In the genomic region with DNA sequence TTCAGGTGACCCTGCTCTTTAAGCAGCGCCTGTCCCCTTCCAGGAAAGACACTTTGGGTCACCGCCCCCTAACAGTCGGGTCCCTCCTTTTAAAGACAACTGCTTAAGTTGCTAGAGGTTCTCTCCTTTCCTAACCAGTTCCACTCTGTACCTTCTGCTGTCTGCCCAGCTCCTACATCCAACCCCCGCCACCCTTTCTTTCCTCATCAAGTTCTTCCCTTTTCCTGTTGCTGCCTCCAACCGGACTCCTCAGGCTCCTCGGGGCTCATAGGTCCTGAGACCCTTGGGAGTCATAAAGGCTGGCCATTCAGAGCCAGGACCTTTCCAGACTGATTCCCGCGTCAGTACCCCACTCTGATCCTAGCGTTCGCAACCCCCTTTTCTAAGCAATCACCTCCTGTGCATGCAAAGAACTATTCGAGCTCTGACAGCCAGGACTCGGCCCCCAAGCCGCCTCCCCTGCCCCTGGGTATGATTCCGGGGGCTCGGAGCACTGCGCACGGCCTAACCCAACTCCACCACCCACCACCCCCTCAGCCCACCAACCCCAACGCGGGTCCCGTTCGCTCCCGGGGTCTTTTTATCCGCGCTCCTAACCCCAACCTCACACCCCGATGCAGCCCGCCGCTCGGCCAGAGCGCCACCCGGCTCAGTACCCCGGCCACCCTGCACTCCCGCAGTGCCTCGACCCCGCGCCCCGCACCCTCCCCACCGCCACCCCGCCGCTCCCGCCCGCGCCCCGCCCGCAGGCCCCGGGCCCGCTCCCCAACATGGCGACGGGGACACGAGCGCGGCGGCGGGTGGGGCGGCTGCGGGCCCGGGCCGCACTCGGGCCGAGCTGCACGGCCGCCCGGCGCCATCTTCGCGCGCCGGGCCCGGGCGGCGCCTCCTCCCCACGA, we compare ENCODE assay signal across 8 mouse cellular contexts. TPM values are rescaled to one million over a fixed set of nuclear protein-coding genes. Genes with fewer than 3 reads are reported as not detected.
DNase-seq lines count a peak whose midpoint lies in the region; ATAC-seq lines count a peak whose summit lies in the region.

No protein-coding gene starts in this region.

- peaks cover 14% of the 10 kb centered on the region for H3K4me1 ChIP-seq in forebrain, embryonic 14.5 days (ENCODE audit: control insufficient read depth, insufficient read depth, low read length)

- under 1% methylated on average over 35 of the region's 71 CpGs for WGBS in forebrain, embryonic 14.5 days

- no peaks in the 10 kb centered on the region for H3K27me3 ChIP-seq in forebrain, embryonic 14.5 days (replicated peaks; ENCODE audit: control insufficient read depth, insufficient read depth, low read length)

- peak; percentile 77 for ATAC-seq in forebrain, embryonic 14.5 days

- peak; percentile 62 for DNase-seq in MN1 (ENCODE audit: low spot score)
- DNase-seq in cerebellum, adult 11 months, result peak; percentile 29
- peak; percentile 22 for DNase-seq in forebrain, embryonic 14.5 days (ENCODE audit: low spot score)
- DNase-seq in heart, postnatal 25 days (ENCODE audit: low spot score), result peak; percentile 15
- peak; percentile 58 to 71 for DNase-seq in kidney, postnatal 4 days
- DNase-seq in lung, postnatal 10 days, result peak; percentile 58
- peak; percentile 45 for DNase-seq in ovary, postnatal 36 days (ENCODE audit: low spot score)
- DNase-seq in thymus, postnatal 4 days, result peak; percentile 68

- peak overlapping the region; percentile 95 for H3K9ac ChIP-seq in forebrain, embryonic 14.5 days (ENCODE audit: low read length)

- peak overlapping the region; percentile 86 for H3K27ac ChIP-seq in forebrain, embryonic 14.5 days (ENCODE audit: low read depth, low read length)

- peak overlapping the region; percentile 66 for H3K4me2 ChIP-seq in forebrain, embryonic 14.5 days (ENCODE audit: low read length)

- no peaks in the 10 kb centered on the region for H3K9me3 ChIP-seq in forebrain, embryonic 14.5 days (replicated peaks; ENCODE audit: control insufficient read depth, low read length)

- no peaks in the 10 kb centered on the region for H3K36me3 ChIP-seq in forebrain, embryonic 14.5 days (ENCODE audit: control insufficient read depth, insufficient read depth, low read length)

- intact Hi-C loops in heart, postnatal 25 days (cut with DNase I), result no loop called here

- peak overlapping the region; percentile 85 for H3K4me3 ChIP-seq in forebrain, embryonic 14.5 days (ENCODE audit: low read depth, low read length)

RNA-seq across cellular contexts. Expression of a gene that starts 0.8 kb away (rescaled TPM):
- polyA plus RNA-seq in forebrain, embryonic 14.5 days (2014; fragmentation: Nextera tagmentation; extraction: Ambion mirVana), result 29.9 and 30.8 TPM in 2 replicates
- total RNA-seq in heart, postnatal 25 days (2021), result 10 to 100 TPM; 23.6 to 26.4 TPM

RNA-seq across cellular contexts. Expression of a gene that starts 44.8 kb away (rescaled TPM):
- 17.5 TPM in 2 replicates for polyA plus RNA-seq in forebrain, embryonic 14.5 days (2014; fragmentation: Nextera tagmentation; extraction: Ambion mirVana)
- total RNA-seq in heart, postnatal 25 days (2021), result 10 to 100 TPM; 39.9 to 40.3 TPM

RNA-seq across cellular contexts. Expression of a gene that starts 45.1 kb away (rescaled TPM):
- polyA plus RNA-seq in forebrain, embryonic 14.5 days (2014; fragmentation: Nextera tagmentation; extraction: Ambion mirVana), result 18.8 and 25.6 TPM in 2 replicates
- under 1 TPM; 0.49 to 0.73 TPM for total RNA-seq in heart, postnatal 25 days (2021)

Comparison
In these comparisons a context has a peak if more than half of its experiments do, and no peak if none do; other contexts are left out.
1. Peak in every context shown above with its lines: DNase-seq, ATAC-seq, H3K4me3 ChIP-seq and H3K27ac ChIP-seq.
2. DNase-seq: peak in every context shown above with its lines; median percentile 68 in thymus, postnatal 4 days; 64 in kidney, postnatal 4 days; 62 in MN1; 58 in lung, postnatal 10 days; 45 in ovary, postnatal 36 days; 29 in cerebellum, adult 11 months; 22 in forebrain, embryonic 14.5 days; 15 in heart, postnatal 25 days.